Mouse (Mus musculus) liver, adult 2 months (tissue): ENCODE measurements around the gene Rnase2b. TPM values are rescaled to one million over a fixed set of nuclear protein-coding genes. Genes with fewer than 3 reads are reported as not detected.

Experiments used
- DNase-seq: peaks from one replicate; pipeline ENCODE4 v3.0.0-alpha.2; 2011; ENCODE audit warnings: low read depth, low spot score; ENCODE audit errors: extremely low read depth
- H3K27ac ChIP-seq: fragments of 200-500 bp; replicated peaks from 2 replicates; pipeline ENCODE4 v1.5.1; 2012; ENCODE audit warnings: low read depth, mild to moderate bottlenecking, control low read depth, inconsistent platforms, low read length; ENCODE audit not compliant: insufficient read depth
- H3K27me3 ChIP-seq: fragments of 200-500 bp; 2 replicates; pipeline ENCODE4 v1.6.1; 2012; ENCODE audit warnings: mild to moderate bottlenecking, moderate library complexity, low read length, inconsistent platforms; ENCODE audit not compliant: control insufficient read depth, insufficient read depth
- H3K36me3 ChIP-seq: fragments of 200-500 bp; 2 replicates; pipeline ENCODE4 v1.6.1; 2012; ENCODE audit warnings: low read length, inconsistent platforms; ENCODE audit not compliant: control insufficient read depth, insufficient read depth
- H3K4me1 ChIP-seq: fragments of 200-500 bp; 2 replicates; pipeline ENCODE4 v1.6.1; 2011; ENCODE audit warnings: low read length; ENCODE audit not compliant: control insufficient read depth, insufficient read depth
- H3K4me3 ChIP-seq: fragments of 200-500 bp; 2 replicates; pipeline ENCODE4 v1.5.1; 2011; ENCODE audit warnings: low read depth, mild to moderate bottlenecking, control low read depth, low read length, moderate library complexity; ENCODE audit not compliant: insufficient read depth
- H3K79me2 ChIP-seq: fragments of 200-500 bp; 2 replicates; pipeline ENCODE4 v1.6.1; 2012; ENCODE audit warnings: inconsistent platforms, mild to moderate bottlenecking, low read length, moderate library complexity; ENCODE audit not compliant: control insufficient read depth, insufficient read depth
- H3K9ac ChIP-seq: fragments of 200-500 bp; 2 replicates; pipeline ENCODE4 v1.6.1; 2012; ENCODE audit warnings: low read depth, mild to moderate bottlenecking, control low read depth, inconsistent platforms, low read length
- CTCF ChIP-seq: fragments of 200-500 bp; IDR thresholded peaks from 2 replicates; pipeline ENCODE4 v1.5.1; 2011; ENCODE audit warnings: low read depth, low read length, control low read depth
- POLR2A ChIP-seq: fragments of 200-500 bp; IDR thresholded peaks from 2 replicates; pipeline ENCODE4 v1.6.1; 2011; ENCODE audit warnings: low read length, control low read depth; ENCODE audit not compliant: insufficient read depth; ENCODE audit errors: extremely low read depth
- WGBS: fragments of 180-500 bp; shearing (Covaris S2); methylation state at CpG from one replicate; pipeline ENCODE4 v1.1.7; 2018; 5-methylcytosine and 5-hydroxymethylcytosine counted together
- polyA plus RNA-seq: library from polyadenylated mRNA; depleted of rRNA; stranded (reverse); fragments of >200 nt; gene quantifications from 2 replicates; pipeline ENCODE4 v1.2.3, GENCODE M21; 2012
- total RNA-seq: library from RNA; depleted of rRNA; stranded (reverse); fragments of >200 nt; gene quantifications from 2 replicates; pipeline ENCODE4 v1.2.3, GENCODE M21; 2014

Rnase2b gene
- total and polyA plus RNA-seq, 2 experiments = not detected

DNA sequence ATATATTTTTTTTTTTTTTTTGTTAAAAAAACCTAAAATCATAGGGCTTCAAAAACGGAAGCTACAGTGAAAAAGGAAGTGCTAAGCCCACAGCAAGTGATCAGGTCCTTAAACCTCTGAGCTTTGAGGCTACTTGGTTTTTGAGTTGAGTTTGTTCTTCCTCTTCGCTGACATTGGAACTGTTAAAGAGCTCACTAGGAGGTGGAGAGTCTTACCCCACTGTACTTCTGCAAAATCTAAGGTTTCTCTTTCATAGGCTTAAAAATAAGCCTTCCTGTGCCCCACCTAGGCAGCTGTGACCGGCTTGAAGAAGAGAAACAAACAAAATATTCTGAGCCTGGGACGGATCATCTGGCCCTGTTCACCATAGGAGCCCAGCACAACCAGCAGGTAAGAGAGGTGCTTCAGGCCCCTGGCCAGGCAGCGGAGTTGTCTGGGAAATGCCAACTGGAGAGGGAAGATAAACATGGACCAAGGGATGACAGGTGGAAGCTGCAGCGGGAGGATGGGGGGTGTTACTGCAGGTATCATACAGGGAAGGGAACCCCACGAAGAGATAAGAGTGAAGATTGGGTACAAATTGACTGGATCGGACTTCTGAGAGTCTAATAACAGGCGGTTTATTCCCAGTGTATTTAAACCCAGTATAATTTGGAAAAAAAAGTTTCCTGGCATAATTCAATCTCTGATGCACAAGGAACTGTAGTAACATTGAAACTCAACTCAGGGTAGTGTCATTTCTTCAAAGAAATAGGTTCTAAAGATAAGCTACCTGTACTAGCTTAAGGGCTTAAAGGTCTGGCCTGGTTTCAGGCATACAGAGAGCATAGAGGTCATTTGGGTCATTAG is 33.1 kb upstream of the Rnase2b start:
- Histone ChIP-seq H3K79me2 (no peaks in the 10 kb centered on the region), H3K27me3 (no peaks in the 10 kb centered on the region), H3K27ac (no peak overlapping the region), H3K4me1 (no peaks in the 10 kb centered on the region), H3K36me3 (no peaks in the 10 kb centered on the region), H3K4me3 (no peak overlapping the region), H3K9ac (no peak overlapping the region)
- DNase-seq = peak; percentile 28
- no peak for TF ChIP-seq POLR2A
- no peak for TF ChIP-seq CTCF
- WGBS = 71% methylated on average over 9 of the region's 9 CpGs

GRCm38 (mm10) chr14:51129624-51129975 is 32.5 kb upstream of the Rnase2b start:
- no peaks in the 10 kb centered on the region for H3K4me1 ChIP-seq
- no peaks in the 10 kb centered on the region for H3K36me3 ChIP-seq
- DNase-seq = no peak
- WGBS = 67% methylated on average over 4 of the region's 4 CpGs
- H3K9ac ChIP-seq = no peak overlapping the region
- H3K27ac ChIP-seq = no peak overlapping the region
- no peaks in the 10 kb centered on the region for H3K79me2 ChIP-seq
- H3K4me3 ChIP-seq = no peak overlapping the region
- H3K27me3 ChIP-seq = no peaks in the 10 kb centered on the region
- TF ChIP-seq CTCF (no peak), POLR2A (no peak)

DNA sequence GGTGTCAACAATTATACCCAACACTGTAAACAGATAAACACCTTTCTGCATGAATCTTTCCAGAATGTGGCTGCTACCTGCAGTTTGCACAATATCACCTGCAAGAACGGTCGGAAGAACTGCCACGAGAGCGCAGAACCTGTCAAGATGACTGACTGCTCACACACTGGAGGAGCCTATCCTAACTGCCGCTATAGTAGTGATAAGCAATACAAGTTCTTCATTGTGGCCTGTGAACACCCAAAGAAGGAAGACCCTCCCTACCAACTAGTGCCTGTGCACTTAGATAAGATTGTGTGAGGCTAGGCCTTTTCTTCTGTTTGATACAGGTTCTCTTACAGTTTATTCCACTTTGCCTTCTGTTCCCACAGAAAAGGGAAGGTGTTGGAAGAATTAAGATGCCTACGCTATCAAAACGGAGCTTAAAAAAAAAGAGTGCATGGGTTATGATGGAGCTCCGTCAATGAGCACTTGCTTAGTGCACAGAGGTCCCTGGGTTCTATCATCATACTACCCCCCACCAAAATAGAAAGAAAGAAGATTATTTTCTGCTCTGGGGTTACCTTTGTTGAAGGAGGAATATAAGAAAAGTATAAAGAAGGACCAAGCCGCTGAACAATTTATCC is 31.6 kb upstream of the Rnase2b start:
- Histone ChIP-seq H3K79me2 (no peaks in the 10 kb centered on the region), H3K4me3 (no peak overlapping the region), H3K27ac (no peak overlapping the region), H3K27me3 (no peaks in the 10 kb centered on the region), H3K36me3 (no peaks in the 10 kb centered on the region), H3K9ac (no peak overlapping the region), H3K4me1 (no peaks in the 10 kb centered on the region)
- no peak for TF ChIP-seq CTCF
- DNase-seq = no peak
- WGBS = 84% methylated on average over 9 of the region's 9 CpGs

- Histone ChIP-seq H3K79me2 (no peaks in the 10 kb centered on the region), H3K9ac (no peak overlapping the region), H3K4me3 (no peak overlapping the region), H3K4me1 (no peaks in the 10 kb centered on the region), H3K27me3 (no peaks in the 10 kb centered on the region), H3K36me3 (no peaks in the 10 kb centered on the region), H3K27ac (no peak overlapping the region)
- TF ChIP-seq POLR2A = no peak
- no peak for TF ChIP-seq CTCF
- DNase-seq = no peak
- WGBS = 71% methylated on average over 7 of the region's 7 CpGs
Measured at GRCm38 (mm10) chr14:51131086-51131815, 30.8 kb upstream of the Rnase2b start.

GRCm38 (mm10) chr14:51132372-51132771 is 29.7 kb upstream of the Rnase2b start:
- no peaks in the 10 kb centered on the region for H3K4me1 ChIP-seq
- no peaks in the 10 kb centered on the region for H3K27me3 ChIP-seq
- H3K36me3 ChIP-seq = no peaks in the 10 kb centered on the region
- no peak overlapping the region for H3K9ac ChIP-seq
- H3K27ac ChIP-seq = no peak overlapping the region
- H3K4me3 ChIP-seq = no peak overlapping the region
- TF ChIP-seq POLR2A (no peak), CTCF (no peak)
- peak; percentile 3 for DNase-seq
- 88% methylated on average over 4 of the region's 4 CpGs for WGBS
- H3K79me2 ChIP-seq = no peaks in the 10 kb centered on the region
